Mouse (Mus musculus): ENCODE measurements around the gene Pim3. TPM values are rescaled to one million over a fixed set of nuclear protein-coding genes. Genes with fewer than 3 reads are reported as not detected.

Gene Pim3
- polyA plus RNA-seq, 1 experiment from 2014 or later = 48.7 TPM

- Histone ChIP-seq H3K27ac (no peak overlapping the region), H3K36me3 (no peaks in the 10 kb centered on the region), H3K9me3 (no peaks in the 10 kb centered on the region), H3K27me3 (peaks cover 8% of the 10 kb centered on the region; the same call in 1 of the 2 replicates), H3K9ac (no peak overlapping the region), H3K4me3 (no peak overlapping the region), H3K4me2 (no peak overlapping the region), H3K4me1 (peaks cover 10% of the 10 kb centered on the region; the same call in 1 of the 2 replicates)
- 87% methylated on average over 3 of the region's 3 CpGs for WGBS
- ATAC-seq (ENCODE audit: insufficient number of reproducible peaks, insufficient read depth, low FRiP score, low TSS enrichment, low read depth) = no peak
Measured at GRCm38 (mm10) chr15:88874061-88874460, 12.1 kb downstream of the Pim3 start.

- no peak for ATAC-seq (ENCODE audit: insufficient number of reproducible peaks, insufficient read depth, low FRiP score, low TSS enrichment, low read depth)
- Histone ChIP-seq H3K4me2 (no peak overlapping the region), H3K4me3 (no peak overlapping the region), H3K9me3 (no peaks in the 10 kb centered on the region), H3K9ac (no peak overlapping the region), H3K4me1 (peaks cover 10% of the 10 kb centered on the region; the same call in 1 of the 2 replicates), H3K36me3 (no peaks in the 10 kb centered on the region), H3K27me3 (peaks cover 8% of the 10 kb centered on the region; the same call in 1 of the 2 replicates), H3K27ac (no peak overlapping the region)
- WGBS = 92% methylated on average over 6 of the region's 6 CpGs
Measured at GRCm38 (mm10) chr15:88874477-88874876, 12.5 kb downstream of the Pim3 start.

- Histone ChIP-seq H3K27ac (no peak overlapping the region), H3K9me3 (no peaks in the 10 kb centered on the region), H3K4me1 (peaks cover 10% of the 10 kb centered on the region; the same call in 1 of the 2 replicates), H3K36me3 (no peaks in the 10 kb centered on the region), H3K4me2 (peak overlapping the region; percentile 49; the same call in 1 of the 2 replicates), H3K9ac (no peak overlapping the region), H3K27me3 (peaks cover 8% of the 10 kb centered on the region; the same call in 1 of the 2 replicates), H3K4me3 (no peak overlapping the region)
- WGBS = 26% methylated on average over 10 of the region's 10 CpGs
- ATAC-seq (ENCODE audit: insufficient number of reproducible peaks, insufficient read depth, low FRiP score, low TSS enrichment, low read depth) = no peak
Measured at GRCm38 (mm10) chr15:88875625-88876081, 13.7 kb downstream of the Pim3 start.

GRCm38 (mm10) chr15:88876155-88877020 is 14.4 kb downstream of the Pim3 start:
- peaks cover 8% of the 10 kb centered on the region; the same call in 1 of the 2 replicates for H3K27me3 ChIP-seq
- 9% methylated on average over 28 of the region's 28 CpGs for WGBS
- H3K9me3 ChIP-seq = no peaks in the 10 kb centered on the region
- H3K4me3 ChIP-seq = no peak overlapping the region; the same call in 1 of the 2 replicates
- no peak overlapping the region for H3K27ac ChIP-seq
- ATAC-seq (ENCODE audit: insufficient number of reproducible peaks, insufficient read depth, low FRiP score, low TSS enrichment, low read depth) = no peak
- H3K4me2 ChIP-seq = peak overlapping the region; percentile 49
- H3K36me3 ChIP-seq = no peaks in the 10 kb centered on the region
- no peak overlapping the region for H3K9ac ChIP-seq
- peaks cover 10% of the 10 kb centered on the region; the same call in 1 of the 2 replicates for H3K4me1 ChIP-seq

- WGBS = 79% methylated on average over 10 of the region's 10 CpGs
Measured at GRCm38 (mm10) chr15:88877021-88877400, 15.0 kb downstream of the Pim3 start.

GRCm38 (mm10) chr15:88881253-88882044 is 19.5 kb downstream of the Pim3 start:
- no peak overlapping the region for H3K4me3 ChIP-seq
- no peaks in the 10 kb centered on the region for H3K27me3 ChIP-seq
- H3K9ac ChIP-seq = no peak overlapping the region
- 56% methylated on average over 22 of the region's 22 CpGs for WGBS
- ATAC-seq (ENCODE audit: insufficient number of reproducible peaks, insufficient read depth, low FRiP score, low TSS enrichment, low read depth) = 0 out of 2 replicates have a peak, but pooled peaks have one; percentile 59
- H3K36me3 ChIP-seq = no peaks in the 10 kb centered on the region
- H3K27ac ChIP-seq = no peak overlapping the region
- H3K9me3 ChIP-seq = no peaks in the 10 kb centered on the region
- H3K4me1 ChIP-seq = peaks cover 2% of the 10 kb centered on the region; the same call in 1 of the 2 replicates
- H3K4me2 ChIP-seq = no peak overlapping the region

More at GRCm38 (mm10) chr15:88877021-88877400, 15.0 kb downstream of the Pim3 start:
- Histone ChIP-seq H3K4me2 (no peak overlapping the region), H3K9ac (no peak overlapping the region), H3K4me1 (peaks cover 10% of the 10 kb centered on the region; the same call in 1 of the 2 replicates), H3K27ac (no peak overlapping the region), H3K27me3 (peaks cover 8% of the 10 kb centered on the region; the same call in 1 of the 2 replicates), H3K4me3 (no peak overlapping the region), H3K36me3 (no peaks in the 10 kb centered on the region), H3K9me3 (no peaks in the 10 kb centered on the region)
- ATAC-seq (ENCODE audit: insufficient number of reproducible peaks, insufficient read depth, low FRiP score, low TSS enrichment, low read depth) = no peak

GRCm38 (mm10) chr15:88882851-88883250 is 20.9 kb downstream of the Pim3 start:
- no peaks in the 10 kb centered on the region for H3K27me3 ChIP-seq
- no peak for ATAC-seq (ENCODE audit: insufficient number of reproducible peaks, insufficient read depth, low FRiP score, low TSS enrichment, low read depth)
- 61% methylated on average over 4 of the region's 4 CpGs for WGBS

GRCm38 (mm10) chr15:88883342-88883741 is 21.4 kb downstream of the Pim3 start:
- Histone ChIP-seq H3K36me3 (no peaks in the 10 kb centered on the region), H3K27ac (no peak overlapping the region), H3K4me1 (no peaks in the 10 kb centered on the region), H3K27me3 (no peaks in the 10 kb centered on the region), H3K9ac (no peak overlapping the region), H3K4me2 (no peak overlapping the region), H3K4me3 (no peak overlapping the region), H3K9me3 (no peaks in the 10 kb centered on the region)
- ATAC-seq (ENCODE audit: insufficient number of reproducible peaks, insufficient read depth, low FRiP score, low TSS enrichment, low read depth) = no peak
- 75% methylated on average over 9 of the region's 9 CpGs for WGBS

More at GRCm38 (mm10) chr15:88882851-88883250, 20.9 kb downstream of the Pim3 start:
- H3K9ac ChIP-seq = no peak overlapping the region
- H3K4me2 ChIP-seq = no peak overlapping the region
- no peak overlapping the region for H3K27ac ChIP-seq
- H3K36me3 ChIP-seq = no peaks in the 10 kb centered on the region
- no peaks in the 10 kb centered on the region for H3K4me1 ChIP-seq
- H3K9me3 ChIP-seq = no peaks in the 10 kb centered on the region
- no peak overlapping the region for H3K4me3 ChIP-seq

- no peak for ATAC-seq (ENCODE audit: insufficient number of reproducible peaks, insufficient read depth, low FRiP score, low TSS enrichment, low read depth)
- 84% methylated on average over 6 of the region's 6 CpGs for WGBS
- Histone ChIP-seq H3K9ac (no peak overlapping the region), H3K27ac (no peak overlapping the region), H3K4me2 (no peak overlapping the region), H3K4me3 (no peak overlapping the region), H3K27me3 (no peaks in the 10 kb centered on the region), H3K9me3 (no peaks in the 10 kb centered on the region), H3K36me3 (no peaks in the 10 kb centered on the region), H3K4me1 (0 out of 2 replicates have a peak, but pooled peaks cover 7% of the 10 kb centered on the region)
Measured at GRCm38 (mm10) chr15:88885376-88885775, 23.4 kb downstream of the Pim3 start.

- H3K9ac ChIP-seq = no peak overlapping the region
- no peak for ATAC-seq (ENCODE audit: insufficient number of reproducible peaks, insufficient read depth, low FRiP score, low TSS enrichment, low read depth)
- no peaks in the 10 kb centered on the region for H3K9me3 ChIP-seq
- H3K4me1 ChIP-seq = peaks cover 16% of the 10 kb centered on the region
- peak overlapping the region; percentile 39; the same call in 1 of the 2 replicates for H3K27ac ChIP-seq
- 0 out of 2 replicates have a peak, but pooled peaks cover 11% of the 10 kb centered on the region for H3K27me3 ChIP-seq
- H3K4me3 ChIP-seq = no peak overlapping the region
- WGBS = 81% methylated on average over 3 of the region's 3 CpGs
- H3K36me3 ChIP-seq = no peaks in the 10 kb centered on the region
- no peak overlapping the region for H3K4me2 ChIP-seq
Measured at GRCm38 (mm10) chr15:88889032-88889431, 27.0 kb downstream of the Pim3 start.

- Histone ChIP-seq H3K9ac (peak overlapping the region; percentile 72; the same call in 1 of the 2 replicates), H3K4me2 (peak overlapping the region; percentile 89), H3K27ac (no peak overlapping the region), H3K9me3 (no peaks in the 10 kb centered on the region), H3K4me1 (peaks cover 16% of the 10 kb centered on the region), H3K27me3 (0 out of 2 replicates have a peak, but pooled peaks cover 11% of the 10 kb centered on the region), H3K4me3 (peak overlapping the region; percentile 54), H3K36me3 (no peaks in the 10 kb centered on the region)
- 72% methylated on average over 3 of the region's 3 CpGs for WGBS
- no peak for ATAC-seq (ENCODE audit: insufficient number of reproducible peaks, insufficient read depth, low FRiP score, low TSS enrichment, low read depth)
Measured at GRCm38 (mm10) chr15:88889994-88890393, 28.0 kb downstream of the Pim3 start.

Data from embryonic facial prominence, embryonic 13.5 days (tissue).